Mouse (Mus musculus) testis, adult 2 months (tissue): ENCODE data around the gene Cd80. TPM values are rescaled to one million over a fixed set of nuclear protein-coding genes. Genes with fewer than 3 reads are reported as not detected.

ENCODE experiments used
- H3K27ac ChIP-seq: fragments of 200-500 bp; 2 replicates; pipeline ENCODE4 v1.5.1; 2012; ENCODE audit warnings: low read depth, low read length; ENCODE audit not compliant: control insufficient read depth, insufficient read depth
- H3K27me3 ChIP-seq: fragments of 200-500 bp; 2 replicates; pipeline ENCODE4 v1.6.1; 2012; ENCODE audit warnings: mild to moderate bottlenecking, low read length, moderate library complexity; ENCODE audit not compliant: control insufficient read depth, insufficient read depth
- H3K36me3 ChIP-seq: fragments of 200-500 bp; 2 replicates; pipeline ENCODE4 v1.6.1; 2012; ENCODE audit warnings: mild to moderate bottlenecking, low read length; ENCODE audit not compliant: control insufficient read depth, insufficient read depth
- H3K4me1 ChIP-seq: fragments of 200-500 bp; 2 replicates; pipeline ENCODE4 v1.6.1; 2012; ENCODE audit warnings: low read length; ENCODE audit not compliant: control insufficient read depth, insufficient read depth
- H3K4me3 ChIP-seq: fragments of 200-500 bp; 2 replicates; pipeline ENCODE4 v1.5.1; 2012; ENCODE audit warnings: low read depth, mild to moderate bottlenecking, low read length, moderate library complexity, mixed read lengths; ENCODE audit not compliant: control insufficient read depth
- CTCF ChIP-seq: fragments of 200-500 bp; IDR thresholded peaks from 2 replicates; pipeline ENCODE4 v1.5.1; 2012; ENCODE audit warnings: low read depth, mild to moderate bottlenecking, inconsistent platforms, low read length, moderate library complexity; ENCODE audit not compliant: control insufficient read depth, insufficient read depth, insufficient replicate concordance
- POLR2A ChIP-seq: fragments of 200-500 bp; IDR thresholded peaks from 2 replicates; pipeline ENCODE4 v1.6.1; 2012; ENCODE audit warnings: low read depth, mild to moderate bottlenecking, inconsistent platforms, low read length, moderate library complexity; ENCODE audit not compliant: control insufficient read depth
- polyA plus RNA-seq: library from polyadenylated mRNA; depleted of rRNA; stranded (reverse); fragments of >200 nt; gene quantifications from 2 replicates; pipeline ENCODE4 v1.2.3, GENCODE M21; 2012; rRNA removed

Cd80 gene
- polyA plus RNA-seq: 0.08 and 0.10 TPM in 2 replicates

DNA sequence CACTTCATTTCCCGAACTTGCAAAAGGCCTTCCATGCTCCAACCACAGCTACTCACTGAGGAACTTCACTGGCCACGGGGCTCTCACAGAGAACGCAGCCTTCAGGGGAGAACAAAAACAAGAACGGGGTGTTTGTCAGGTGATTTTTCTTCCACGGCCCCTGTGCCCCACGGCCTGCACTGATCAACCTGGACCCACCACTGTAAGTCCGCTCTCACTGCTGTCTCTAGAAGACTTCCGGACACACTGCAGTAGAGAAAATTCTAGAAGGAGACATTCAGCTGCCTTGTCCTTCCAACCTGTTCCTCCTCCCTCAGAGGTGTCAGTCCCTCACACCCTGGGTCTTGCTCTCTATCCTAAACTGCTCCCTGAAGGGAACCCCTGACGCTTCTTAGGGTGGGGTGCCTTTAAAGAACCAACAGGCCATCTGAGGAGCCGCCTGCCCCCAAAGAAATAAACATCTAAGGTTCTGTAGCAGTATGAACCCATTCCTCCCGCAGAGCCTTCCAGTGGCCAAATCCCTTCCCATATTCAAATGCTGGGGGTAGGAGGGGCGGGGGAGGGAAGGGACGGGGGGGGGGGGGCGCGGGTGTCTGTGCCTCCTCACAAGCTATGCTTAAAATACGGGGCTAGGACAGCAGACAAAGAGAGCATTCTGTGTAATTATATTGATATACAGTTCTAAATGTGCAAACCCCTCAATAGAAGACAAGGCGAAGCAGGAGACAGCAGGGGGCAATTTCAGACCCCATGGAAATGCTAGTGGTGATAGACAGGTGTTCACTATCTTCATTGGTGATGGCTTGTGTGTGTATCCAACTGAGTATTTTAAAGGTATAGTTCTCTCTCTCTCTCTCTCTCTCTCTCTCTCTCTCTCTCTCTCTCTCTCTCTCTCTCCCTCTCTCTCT lies at the start of gene Cd80:
Gene Cd80, plus strand, starts transcription at position 51 of the 908 bp plus-strand sequence.
- TF ChIP-seq POLR2A (no peak), CTCF (no peak)
- no peak within 1 kb of the TSS for H3K27ac ChIP-seq
- H3K36me3 ChIP-seq: no peaks in the 10 kb centered on the region
- H3K4me1 ChIP-seq: peaks cover 15% of the 10 kb centered on the region
- no peaks in the 10 kb centered on the region for H3K27me3 ChIP-seq
- H3K4me3 ChIP-seq: no peak within 1 kb of the TSS

DNA sequence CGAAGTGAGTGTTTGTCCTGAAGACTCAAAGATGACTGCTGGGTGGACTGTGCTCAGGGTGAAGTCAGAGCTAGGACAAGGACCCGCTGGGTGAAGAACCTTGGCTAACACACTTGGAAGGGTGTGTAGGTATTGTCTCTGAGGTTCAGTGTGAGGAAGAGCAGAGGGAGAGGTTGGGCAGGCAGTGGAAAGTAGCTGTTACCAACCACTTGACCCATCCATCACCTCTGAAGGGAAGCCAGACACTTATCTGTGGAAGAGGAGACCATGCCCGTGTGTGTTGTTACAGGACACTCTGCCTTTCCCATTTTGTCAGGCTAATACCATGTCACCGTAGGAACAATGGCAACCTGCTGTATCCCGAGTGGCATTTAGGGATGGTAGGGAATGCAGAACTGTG lies 49.1 kb upstream of the Cd80 start:
- Histone ChIP-seq H3K27me3 (no peaks in the 10 kb centered on the region), H3K4me3 (no peak overlapping the region), H3K27ac (no peak overlapping the region), H3K4me1 (no peaks in the 10 kb centered on the region), H3K36me3 (no peaks in the 10 kb centered on the region)
- TF ChIP-seq CTCF: no peak
- no peak for TF ChIP-seq POLR2A

DNA sequence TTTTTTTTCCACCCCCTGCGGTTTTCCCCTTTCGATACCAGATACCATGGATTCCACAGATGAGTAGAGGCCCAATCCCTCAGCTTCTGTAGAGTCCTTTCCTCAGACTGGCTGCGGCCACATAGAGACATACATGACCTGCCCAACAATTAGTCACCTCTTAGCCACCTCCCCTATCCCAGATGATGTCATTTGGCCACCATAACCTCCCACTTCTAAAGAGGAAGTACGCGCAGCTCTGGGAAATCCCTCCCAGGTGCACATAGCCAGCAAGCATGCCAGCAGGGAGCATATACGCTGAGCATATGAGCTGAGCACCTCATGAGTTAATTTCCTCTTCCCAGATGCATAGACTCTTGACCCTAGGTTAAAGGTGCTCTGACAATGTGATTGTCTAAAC lies 48.7 kb upstream of the Cd80 start:
- H3K27me3 ChIP-seq: no peaks in the 10 kb centered on the region
- H3K4me1 ChIP-seq: no peaks in the 10 kb centered on the region
- no peaks in the 10 kb centered on the region for H3K36me3 ChIP-seq
- peak overlapping the region; percentile 34; the same call in 1 of the 2 replicates for H3K4me3 ChIP-seq
- TF ChIP-seq CTCF: no peak
- no peak for TF ChIP-seq POLR2A
- no peak overlapping the region for H3K27ac ChIP-seq

DNA sequence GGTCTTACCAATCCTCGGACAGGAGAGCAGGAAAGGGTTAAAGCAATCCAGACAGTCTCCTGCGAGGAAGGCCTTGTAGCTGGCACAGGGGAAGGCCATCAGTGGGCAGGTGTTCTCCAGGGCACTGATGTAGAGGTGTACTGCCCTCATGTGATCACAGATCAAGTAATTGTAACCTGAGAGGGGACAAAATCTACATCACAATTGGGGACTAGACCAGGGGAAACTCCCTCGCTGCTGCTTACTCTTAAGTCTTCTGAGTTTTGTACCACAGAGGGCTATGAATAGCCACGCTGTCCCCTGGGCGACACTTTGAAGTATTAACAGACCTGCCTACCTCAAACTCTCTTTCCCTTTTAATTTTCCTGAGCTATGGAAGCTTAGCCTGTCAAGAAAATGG lies 47.8 kb upstream of the Cd80 start:
- no peaks in the 10 kb centered on the region for H3K4me1 ChIP-seq
- H3K4me3 ChIP-seq: peak overlapping the region; percentile 48
- no peaks in the 10 kb centered on the region for H3K27me3 ChIP-seq
- no peaks in the 10 kb centered on the region for H3K36me3 ChIP-seq
- TF ChIP-seq POLR2A (no peak; the same call in 1 of the 2 replicates), CTCF (no peak)
- H3K27ac ChIP-seq: no peak overlapping the region

DNA sequence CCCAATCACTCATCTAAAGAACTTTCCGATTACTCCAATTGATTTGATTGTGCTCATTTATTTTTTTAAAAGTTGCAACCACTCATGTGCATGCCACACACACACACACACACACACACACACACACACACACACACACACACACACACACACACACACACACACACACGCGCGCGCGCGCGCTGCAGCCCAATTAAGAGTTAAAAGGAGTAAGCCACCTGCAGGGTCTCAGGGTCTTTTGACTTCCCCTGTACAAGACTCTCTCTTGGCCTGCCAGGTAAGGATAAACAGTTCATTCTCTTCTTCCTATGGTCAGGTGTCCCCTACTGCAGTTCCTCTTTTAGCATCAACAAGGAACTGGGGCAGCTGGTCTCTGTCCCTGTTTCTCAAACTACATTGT lies 46.9 kb upstream of the Cd80 start:
- TF ChIP-seq CTCF (no peak), POLR2A (no peak)
- Histone ChIP-seq H3K36me3 (no peaks in the 10 kb centered on the region), H3K27me3 (no peaks in the 10 kb centered on the region), H3K4me1 (no peaks in the 10 kb centered on the region), H3K4me3 (no peak overlapping the region), H3K27ac (no peak overlapping the region)

DNA sequence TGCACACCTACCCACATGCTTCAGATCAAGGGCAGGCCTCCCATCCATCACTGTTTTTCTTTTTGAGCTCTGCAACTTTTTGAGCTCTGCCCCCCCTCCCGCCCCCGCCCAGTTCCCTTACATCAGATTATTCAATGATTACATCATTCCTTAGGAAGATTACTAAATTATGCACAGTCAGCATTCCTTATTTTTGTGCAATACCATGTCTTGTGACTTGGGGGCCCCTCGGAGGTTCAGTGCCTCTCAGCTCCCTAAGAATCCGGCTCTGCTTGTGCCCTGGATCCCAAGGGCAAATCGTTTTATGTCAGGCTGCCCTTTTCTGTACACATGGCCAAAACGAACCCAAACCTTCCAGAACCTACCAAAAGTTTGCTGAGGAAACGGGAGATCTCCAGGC lies 40.4 kb upstream of the Cd80 start:
- Histone ChIP-seq H3K27me3 (no peaks in the 10 kb centered on the region), H3K36me3 (no peaks in the 10 kb centered on the region), H3K27ac (no peak overlapping the region), H3K4me1 (no peaks in the 10 kb centered on the region), H3K4me3 (no peak overlapping the region)
- TF ChIP-seq POLR2A (no peak), CTCF (no peak)

DNA sequence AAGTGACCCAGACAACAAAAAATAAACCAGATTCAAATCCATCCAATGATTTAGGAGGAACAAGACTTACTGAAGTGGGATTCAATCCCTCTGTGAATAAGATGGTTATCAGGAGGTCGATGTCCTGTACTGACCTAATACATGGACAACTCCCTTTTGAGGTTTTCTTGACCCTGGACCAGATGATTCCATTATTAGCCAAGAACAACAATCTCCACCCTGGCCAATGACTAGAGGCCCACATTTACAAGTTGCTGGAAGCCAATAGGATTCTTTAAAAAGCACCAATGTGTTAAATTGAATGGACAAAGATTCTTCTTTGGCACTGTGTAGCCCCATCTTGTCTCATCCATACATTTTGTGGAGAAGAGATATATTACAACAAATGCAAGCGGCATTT lies 30.0 kb upstream of the Cd80 start:
- Histone ChIP-seq H3K36me3 (no peaks in the 10 kb centered on the region), H3K4me3 (no peak overlapping the region), H3K27me3 (no peaks in the 10 kb centered on the region), H3K27ac (no peak overlapping the region), H3K4me1 (peaks cover 6% of the 10 kb centered on the region)
- TF ChIP-seq POLR2A (no peak), CTCF (no peak)
